Mouse (Mus musculus): Measurements from ENCODE around the gene Celf5. TPM values are rescaled to one million over a fixed set of nuclear protein-coding genes. Genes with fewer than 3 reads are reported as not detected.
A peak's percentile ranks its signal among the peaks of the same experiment; 100 is the strongest.

The Celf5 gene
- polyA plus RNA-seq, 1 experiment from 2014 or later, result 109 TPM

DNA sequence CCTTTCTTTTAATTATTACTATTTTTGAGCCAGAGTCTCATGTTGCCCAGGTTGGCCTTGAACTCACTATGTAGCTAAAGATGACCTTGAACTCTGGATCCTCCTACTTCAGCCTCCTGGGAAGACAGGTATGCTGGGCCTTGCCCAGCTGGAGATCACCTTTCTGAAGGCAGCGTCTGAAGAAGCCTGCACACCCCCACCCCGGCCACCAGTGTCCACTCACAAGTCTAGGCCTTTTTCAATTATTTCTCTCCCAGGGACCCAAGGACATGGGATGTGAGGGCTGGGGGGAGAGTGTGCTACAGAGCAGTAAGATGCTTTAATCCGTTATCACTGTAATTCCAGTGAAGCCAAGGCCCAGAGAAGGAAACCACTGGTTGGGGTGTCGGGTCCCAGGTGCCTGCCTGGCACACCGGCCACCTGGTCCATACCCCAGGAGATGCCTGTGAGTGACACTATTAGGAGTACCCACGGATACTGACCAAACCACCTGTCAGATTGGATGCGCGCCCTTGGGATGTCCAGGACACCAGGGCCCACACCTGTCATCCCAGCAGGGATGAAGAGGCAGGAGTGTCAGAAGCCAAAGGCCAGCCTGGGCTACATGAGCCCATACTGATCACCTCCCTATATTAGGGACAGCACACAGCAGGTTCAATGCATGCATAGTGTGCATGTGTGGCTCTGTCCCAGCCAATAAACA lies 54.6 kb downstream of the Celf5 start:
- no peak overlapping the region for H3K9ac ChIP-seq
- peaks cover 4% of the 10 kb centered on the region for H3K27me3 ChIP-seq (replicated peaks)
- no peaks in the 10 kb centered on the region for H3K9me3 ChIP-seq
- ATAC-seq (replicated peaks), result no peak
- H3K36me3 ChIP-seq (replicated peaks), result no peaks in the 10 kb centered on the region
- WGBS, result 75% methylated on average over 8 of the region's 8 CpGs
- peaks cover 61% of the 10 kb centered on the region for H3K4me1 ChIP-seq
- H3K4me3 ChIP-seq, result no peak overlapping the region
- H3K4me2 ChIP-seq, result no peak overlapping the region
- H3K27ac ChIP-seq, result no peak overlapping the region

DNA sequence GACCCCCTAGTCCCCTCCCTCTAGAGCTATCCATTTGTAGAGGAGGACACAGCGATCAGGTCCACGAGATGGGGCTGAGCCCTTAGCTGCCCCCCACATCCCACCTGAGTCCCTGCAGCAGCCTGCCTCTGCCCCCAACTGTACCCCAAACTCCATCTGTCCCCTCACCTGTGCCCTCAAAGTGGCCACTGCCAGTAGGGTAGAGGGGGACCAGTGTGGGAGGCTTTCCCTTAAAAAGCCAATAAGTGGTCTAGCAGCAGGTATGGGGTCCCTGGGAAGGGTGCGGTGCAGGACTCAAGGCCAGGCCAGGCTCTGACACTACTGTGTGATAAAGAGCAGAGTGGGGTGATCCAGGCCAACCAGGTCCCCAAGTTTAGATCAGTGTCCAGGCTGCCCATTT lies 55.2 kb downstream of the Celf5 start:
- peak overlapping the region; percentile 30 for H3K4me3 ChIP-seq
- 39% methylated on average over 3 of the region's 3 CpGs for WGBS
- H3K4me2 ChIP-seq, result peak overlapping the region; percentile 61
- peaks cover 4% of the 10 kb centered on the region for H3K27me3 ChIP-seq (replicated peaks)
- peaks cover 57% of the 10 kb centered on the region for H3K4me1 ChIP-seq
- H3K27ac ChIP-seq, result no peak overlapping the region
- peak overlapping the region; percentile 40; the same call in 1 of the 2 replicates for H3K9ac ChIP-seq
- no peaks in the 10 kb centered on the region for H3K36me3 ChIP-seq (replicated peaks)
- no peaks in the 10 kb centered on the region for H3K9me3 ChIP-seq
- ATAC-seq (replicated peaks), result no peak

DNA sequence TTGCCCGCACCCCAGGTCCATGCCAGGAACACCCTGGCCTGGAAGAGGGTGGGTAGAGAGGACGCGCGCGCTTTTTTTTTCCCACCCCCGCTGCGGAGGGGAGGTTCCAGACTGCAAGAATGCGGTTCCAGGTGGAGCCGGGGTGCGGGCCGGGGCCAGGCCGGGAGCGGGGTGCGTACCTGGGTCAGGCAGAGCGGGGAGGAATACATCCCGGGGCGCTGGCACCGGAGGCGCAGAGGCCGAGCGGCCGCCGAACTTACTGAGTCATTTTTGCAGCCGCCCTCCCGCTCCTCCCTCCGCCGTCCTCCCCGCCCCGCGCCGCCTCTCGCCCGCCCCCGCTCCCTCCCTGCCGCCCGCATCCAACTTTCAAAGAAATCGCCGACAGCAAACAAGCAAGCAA lies 55.6 kb downstream of the Celf5 start:
- H3K9ac ChIP-seq, result peak overlapping the region; percentile 40
- peak overlapping the region; percentile 61 for H3K4me2 ChIP-seq
- H3K9me3 ChIP-seq, result no peaks in the 10 kb centered on the region
- peaks cover 56% of the 10 kb centered on the region for H3K4me1 ChIP-seq
- H3K27me3 ChIP-seq (replicated peaks), result peaks cover 4% of the 10 kb centered on the region
- WGBS, result 1% methylated on average over 36 of the region's 38 CpGs
- no peak overlapping the region for H3K27ac ChIP-seq
- ATAC-seq (replicated peaks), result no peak
- H3K4me3 ChIP-seq, result peak overlapping the region; percentile 30
- no peaks in the 10 kb centered on the region for H3K36me3 ChIP-seq (replicated peaks)

DNA sequence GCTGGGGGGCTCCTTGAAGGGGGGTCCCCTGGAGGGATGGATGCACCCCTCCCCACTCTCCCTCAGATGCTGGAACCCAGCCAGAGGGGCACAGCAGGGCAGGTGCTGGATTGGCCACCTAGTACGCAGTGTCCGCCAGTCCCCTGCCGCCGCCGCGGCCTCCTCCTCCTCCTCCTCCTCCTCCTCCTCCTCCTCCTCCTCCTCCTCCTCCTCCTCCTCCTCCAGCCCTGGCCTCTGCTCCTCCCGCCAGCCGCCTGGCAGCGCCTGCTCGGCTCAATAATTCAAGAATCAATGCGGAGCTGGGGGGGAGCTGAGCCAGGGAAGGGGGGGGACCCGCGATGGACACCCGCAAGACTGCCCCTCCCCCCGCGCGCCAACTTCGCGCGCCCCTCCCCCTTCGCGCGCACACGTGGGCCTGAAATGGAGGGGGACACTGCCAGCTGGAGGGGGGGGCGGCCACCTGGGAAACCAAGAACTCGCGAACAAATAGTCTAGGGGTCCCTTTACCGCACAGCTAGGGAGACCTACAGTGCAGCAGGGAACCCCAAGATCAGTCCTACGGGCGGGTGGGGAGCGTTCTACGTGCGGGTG lies 56.3 kb downstream of the Celf5 start:
- no peak for ATAC-seq (replicated peaks)
- peak overlapping the region; percentile 40 for H3K9ac ChIP-seq
- peaks cover 4% of the 10 kb centered on the region for H3K27me3 ChIP-seq (replicated peaks)
- H3K36me3 ChIP-seq (replicated peaks), result no peaks in the 10 kb centered on the region
- peak overlapping the region; percentile 30 for H3K4me3 ChIP-seq
- peaks cover 49% of the 10 kb centered on the region for H3K4me1 ChIP-seq
- peak overlapping the region; percentile 61 for H3K4me2 ChIP-seq
- no peak overlapping the region for H3K27ac ChIP-seq
- under 1% methylated on average over 14 of the region's 33 CpGs for WGBS
- no peaks in the 10 kb centered on the region for H3K9me3 ChIP-seq

DNA sequence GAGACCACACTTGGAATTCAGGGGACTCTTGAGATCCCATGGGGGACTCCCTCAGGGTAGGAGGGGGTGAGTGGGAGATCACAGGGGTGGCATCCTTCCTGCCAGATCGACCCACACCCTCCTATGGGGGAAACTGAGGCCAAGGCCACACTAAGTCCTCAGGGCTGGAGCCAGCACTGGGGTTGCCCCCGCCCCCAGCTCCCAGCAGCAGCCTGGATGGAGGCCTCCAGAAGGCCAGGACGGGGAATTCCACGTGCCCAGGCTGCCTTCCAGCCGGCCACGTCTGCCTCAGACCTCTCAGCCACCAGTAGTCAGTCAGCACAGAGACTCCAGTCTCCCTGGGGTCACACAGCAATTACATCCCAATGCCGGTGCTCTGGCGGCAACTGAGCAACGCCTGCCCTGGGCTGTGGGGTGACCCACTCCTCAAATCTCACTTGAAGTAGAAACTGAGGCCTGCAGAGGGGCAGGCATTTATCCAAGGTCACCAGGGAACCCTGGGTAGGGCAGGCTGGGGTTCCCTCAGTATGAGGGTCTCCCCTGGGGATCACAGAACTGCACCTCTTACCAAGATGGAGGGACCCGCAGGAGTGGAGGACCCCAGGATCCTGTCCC lies 57.2 kb downstream of the Celf5 start:
- H3K4me1 ChIP-seq, result peaks cover 46% of the 10 kb centered on the region
- WGBS, result 35% methylated on average over 10 of the region's 10 CpGs
- no peak overlapping the region for H3K9ac ChIP-seq
- H3K27me3 ChIP-seq (replicated peaks), result peaks cover 4% of the 10 kb centered on the region
- no peaks in the 10 kb centered on the region for H3K36me3 ChIP-seq (replicated peaks)
- no peak for ATAC-seq (replicated peaks)
- no peak overlapping the region for H3K4me3 ChIP-seq
- H3K4me2 ChIP-seq, result peak overlapping the region; percentile 61; the same call in 1 of the 2 replicates
- no peaks in the 10 kb centered on the region for H3K9me3 ChIP-seq
- H3K27ac ChIP-seq, result no peak overlapping the region

DNA sequence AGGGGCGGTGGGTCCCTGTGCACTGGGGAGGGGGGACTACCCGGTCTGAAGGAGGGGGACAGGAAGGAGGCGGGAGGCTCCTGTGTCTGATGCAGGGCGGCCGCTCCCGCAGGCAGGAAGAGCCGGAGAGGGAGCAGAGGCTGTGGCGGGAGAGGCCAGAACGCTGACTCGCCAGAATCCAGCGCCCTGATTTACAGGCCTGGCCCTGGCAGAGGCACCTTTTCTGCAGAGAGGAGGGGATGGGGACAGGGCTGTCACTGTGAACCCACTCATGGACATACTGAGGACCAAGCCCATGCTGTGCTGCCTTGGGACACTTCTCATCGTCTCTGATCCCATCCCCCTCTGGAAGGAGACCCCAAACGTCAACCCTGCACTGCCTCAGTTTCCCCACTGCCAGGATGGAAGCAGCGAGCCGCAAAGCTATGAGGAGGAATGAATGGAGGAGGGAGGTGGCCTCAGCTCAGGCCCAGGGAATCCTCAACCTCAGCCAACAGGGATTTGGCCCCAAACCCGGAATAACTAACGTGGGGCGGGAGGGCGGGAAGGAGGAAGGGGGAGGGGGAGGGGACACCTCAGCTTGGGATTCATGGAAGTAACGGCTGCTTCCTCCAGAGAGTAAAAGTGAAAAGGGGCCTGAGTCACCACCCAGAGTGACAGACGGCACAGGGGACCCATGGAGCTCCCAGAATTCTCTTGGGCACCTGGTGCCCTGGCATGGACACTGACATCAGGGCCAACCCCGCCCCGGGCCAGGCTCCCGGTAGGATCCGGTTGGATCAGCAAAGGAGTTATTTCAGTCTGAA lies 58.1 kb downstream of the Celf5 start:
- no peak overlapping the region for H3K4me2 ChIP-seq
- 11% methylated on average over 25 of the region's 25 CpGs for WGBS
- no peaks in the 10 kb centered on the region for H3K36me3 ChIP-seq (replicated peaks)
- no peak for ATAC-seq (replicated peaks)
- peaks cover 43% of the 10 kb centered on the region for H3K4me1 ChIP-seq
- H3K9me3 ChIP-seq, result no peaks in the 10 kb centered on the region
- H3K27me3 ChIP-seq (replicated peaks), result peaks cover 4% of the 10 kb centered on the region
- H3K4me3 ChIP-seq, result no peak overlapping the region
- no peak overlapping the region for H3K9ac ChIP-seq
- no peak overlapping the region for H3K27ac ChIP-seq

DNA sequence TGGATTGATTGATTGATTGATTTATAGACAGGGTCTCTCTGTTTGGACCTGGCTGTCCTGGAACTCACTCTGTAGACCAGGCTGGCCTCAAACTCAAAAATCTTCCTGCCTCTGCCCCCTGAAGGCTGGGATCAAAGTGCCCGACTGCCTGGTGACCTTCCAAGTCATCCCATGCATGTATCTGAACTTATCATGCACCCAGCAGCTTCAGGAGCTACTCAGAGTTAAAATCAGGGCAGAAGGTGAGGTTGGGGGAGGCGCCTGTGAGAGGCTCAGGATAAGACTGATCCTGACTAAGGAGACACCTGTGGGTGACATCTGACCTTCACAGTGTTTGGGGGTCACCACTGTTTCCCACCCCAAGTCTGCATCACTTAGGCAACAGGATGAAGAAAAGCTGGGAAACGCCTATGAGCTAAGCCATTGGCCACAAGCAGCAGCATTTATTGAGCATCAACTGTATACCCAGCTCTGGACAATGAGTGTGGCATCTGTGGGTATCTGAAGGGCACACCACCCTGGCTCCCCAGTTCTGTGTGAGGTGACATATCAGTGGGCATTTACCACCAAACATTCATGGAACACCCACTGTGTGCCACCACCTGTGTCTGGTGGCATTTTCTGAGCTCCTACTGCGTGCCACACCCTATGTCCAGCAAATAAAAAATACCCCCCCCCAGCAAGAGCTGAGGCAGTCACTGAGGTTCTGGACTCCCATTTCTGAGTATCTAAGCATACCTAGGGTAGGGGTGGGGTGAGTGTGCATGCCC lies 58.8 kb downstream of the Celf5 start:
- 76% methylated on average over 4 of the region's 4 CpGs for WGBS
- H3K27ac ChIP-seq, result no peak overlapping the region
- H3K9ac ChIP-seq, result no peak overlapping the region
- no peaks in the 10 kb centered on the region for H3K36me3 ChIP-seq (replicated peaks)
- ATAC-seq (replicated peaks), result no peak
- no peak overlapping the region for H3K4me2 ChIP-seq
- H3K4me3 ChIP-seq, result no peak overlapping the region
- no peaks in the 10 kb centered on the region for H3K9me3 ChIP-seq
- peaks cover 40% of the 10 kb centered on the region for H3K4me1 ChIP-seq
- peaks cover 4% of the 10 kb centered on the region for H3K27me3 ChIP-seq (replicated peaks)

DNA sequence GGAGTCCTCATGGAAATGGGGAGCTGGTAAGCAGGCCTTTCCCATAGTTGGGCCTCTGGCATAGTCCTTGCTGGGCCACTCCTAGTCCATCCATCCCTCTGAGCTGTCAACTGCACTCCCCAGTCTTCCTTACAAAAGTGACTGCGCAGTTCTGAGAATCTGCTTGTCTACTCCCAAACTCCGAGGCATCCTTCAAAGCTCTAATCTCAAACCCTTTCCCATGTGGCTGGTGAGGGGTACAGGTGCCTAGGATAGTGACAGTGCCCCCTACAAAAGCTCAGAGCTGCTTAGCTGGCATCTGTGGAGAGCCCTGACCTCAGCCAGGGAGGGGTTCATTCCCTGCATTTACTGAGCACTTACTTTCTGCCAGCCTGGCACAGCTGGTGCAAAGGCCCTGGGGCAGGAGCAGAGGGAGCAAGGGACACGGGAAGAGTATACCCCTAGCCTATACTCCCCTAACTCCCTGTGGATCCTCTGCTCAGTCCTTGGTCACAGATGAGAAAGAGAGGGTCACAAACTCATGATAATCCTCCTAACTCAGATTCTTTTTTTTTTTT lies 59.8 kb downstream of the Celf5 start:
- no peak overlapping the region for H3K4me3 ChIP-seq
- no peak overlapping the region for H3K27ac ChIP-seq
- ATAC-seq (replicated peaks), result no peak
- peaks cover 4% of the 10 kb centered on the region for H3K27me3 ChIP-seq (replicated peaks)
- H3K9me3 ChIP-seq, result no peaks in the 10 kb centered on the region
- no peak overlapping the region for H3K4me2 ChIP-seq
- H3K9ac ChIP-seq, result no peak overlapping the region
- 79% methylated on average over 3 of the region's 3 CpGs for WGBS
- peaks cover 46% of the 10 kb centered on the region for H3K4me1 ChIP-seq
- no peaks in the 10 kb centered on the region for H3K36me3 ChIP-seq (replicated peaks)

DNA sequence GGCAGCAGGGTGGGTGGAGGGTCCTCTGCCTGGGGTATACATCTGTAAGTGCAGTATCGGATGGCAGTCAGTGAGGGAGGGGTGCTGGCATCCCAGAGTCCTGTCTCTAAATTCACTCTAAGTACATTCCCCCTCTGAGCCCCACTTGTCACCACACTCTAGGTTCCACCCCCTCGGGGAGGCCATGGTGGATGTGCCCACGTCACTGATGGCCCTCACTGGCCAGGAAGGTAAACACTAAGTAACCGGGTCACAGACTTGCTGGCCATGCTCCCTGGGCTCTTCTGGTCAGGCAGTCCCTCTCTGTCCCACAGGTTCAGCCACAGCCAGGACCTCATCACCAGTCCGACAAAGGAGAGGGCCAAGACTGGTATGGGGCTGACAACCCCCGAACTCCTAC lies 60.3 kb downstream of the Celf5 start:
- peaks cover under 1% of the 10 kb centered on the region for H3K27me3 ChIP-seq (replicated peaks)
- no peak overlapping the region for H3K4me3 ChIP-seq
- 85% methylated on average over 6 of the region's 6 CpGs for WGBS
- H3K4me2 ChIP-seq, result no peak overlapping the region
- no peak overlapping the region for H3K9ac ChIP-seq
- no peak overlapping the region for H3K27ac ChIP-seq
- ATAC-seq (replicated peaks), result no peak
- H3K9me3 ChIP-seq, result no peaks in the 10 kb centered on the region
- H3K36me3 ChIP-seq (replicated peaks), result no peaks in the 10 kb centered on the region
- H3K4me1 ChIP-seq, result peaks cover 48% of the 10 kb centered on the region

DNA sequence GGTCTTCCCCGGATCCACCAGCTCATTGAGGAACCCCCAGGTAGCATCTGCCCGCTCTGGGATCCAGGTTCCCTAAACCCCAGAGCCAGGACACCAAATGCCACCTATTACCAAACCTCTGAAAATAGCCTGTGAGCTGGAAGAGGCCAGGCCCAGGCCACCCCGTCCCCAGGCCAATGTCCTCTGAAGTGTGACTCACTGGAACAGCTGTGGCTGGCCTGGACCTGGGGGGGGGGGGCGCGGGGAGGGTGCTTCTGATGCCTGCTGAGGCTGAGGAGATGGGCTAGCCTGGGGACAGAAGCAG lies 60.8 kb downstream of the Celf5 start:
- Histone ChIP-seq H3K4me1 (peaks cover 48% of the 10 kb centered on the region), H3K27me3 (replicated peaks) (no peaks in the 10 kb centered on the region; the same call in none of the 2 replicates), H3K36me3 (replicated peaks) (no peaks in the 10 kb centered on the region), H3K4me2 (no peak overlapping the region), H3K4me3 (no peak overlapping the region), H3K9ac (no peak overlapping the region), H3K9me3 (no peaks in the 10 kb centered on the region), H3K27ac (no peak overlapping the region)
- ATAC-seq (replicated peaks), result no peak
- WGBS, result 81% methylated on average over 5 of the region's 5 CpGs

DNA sequence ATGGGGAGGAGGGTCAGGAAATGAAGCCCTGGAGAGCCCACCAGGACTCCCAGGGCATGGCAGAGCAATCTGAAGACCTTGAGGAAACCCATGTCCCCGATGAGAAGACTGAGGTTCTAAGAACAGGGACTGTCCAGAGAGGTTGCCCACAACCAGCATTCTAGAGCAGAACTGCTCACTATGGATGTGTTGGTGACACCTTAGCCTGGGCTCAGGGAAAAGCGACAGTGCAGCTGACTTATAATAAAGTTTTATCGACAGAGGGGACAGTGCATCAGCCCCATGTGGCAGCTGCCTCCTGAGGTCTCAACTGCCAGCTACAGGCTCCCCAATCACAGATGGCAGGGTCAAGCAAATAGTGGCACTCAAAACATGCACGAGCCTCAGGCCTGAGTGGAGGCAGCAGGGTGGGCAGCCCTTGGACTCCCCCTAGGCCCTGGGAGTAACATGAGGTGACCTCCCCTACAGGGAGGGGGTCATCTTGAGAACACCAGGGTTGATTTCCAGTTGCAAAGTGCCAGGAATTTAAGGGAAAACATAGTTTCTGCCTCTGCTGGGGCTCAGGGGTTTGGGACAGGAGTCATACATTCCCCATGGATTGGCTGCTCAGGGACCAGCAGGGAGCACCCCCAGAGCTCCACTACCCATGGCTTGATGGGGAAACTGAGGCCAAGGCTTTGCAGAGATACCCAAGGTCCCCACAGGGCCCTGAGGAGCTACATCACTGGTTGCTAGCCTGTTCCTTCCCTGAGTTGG lies 61.3 kb downstream of the Celf5 start:
- Histone ChIP-seq H3K9me3 (no peaks in the 10 kb centered on the region), H3K27me3 (replicated peaks) (no peaks in the 10 kb centered on the region; the same call in none of the 2 replicates), H3K27ac (no peak overlapping the region), H3K4me3 (no peak overlapping the region), H3K4me2 (no peak overlapping the region), H3K36me3 (replicated peaks) (no peaks in the 10 kb centered on the region), H3K4me1 (peaks cover 48% of the 10 kb centered on the region), H3K9ac (no peak overlapping the region)
- no peak for ATAC-seq (replicated peaks)
- 78% methylated on average over 4 of the region's 4 CpGs for WGBS

Data from midbrain, embryonic 15.5 days (tissue).